Mouse (Mus musculus): ENCODE measurements at regions not wholly inside any gene's neighbourhood (a gene's known extent, or its start where the extent isn't known, plus 50 kb on each side); places are given as distances from the start of the nearest gene placed in this dataset.
A peak's percentile ranks its signal among the peaks of the same experiment; 100 is the strongest.

DNA sequence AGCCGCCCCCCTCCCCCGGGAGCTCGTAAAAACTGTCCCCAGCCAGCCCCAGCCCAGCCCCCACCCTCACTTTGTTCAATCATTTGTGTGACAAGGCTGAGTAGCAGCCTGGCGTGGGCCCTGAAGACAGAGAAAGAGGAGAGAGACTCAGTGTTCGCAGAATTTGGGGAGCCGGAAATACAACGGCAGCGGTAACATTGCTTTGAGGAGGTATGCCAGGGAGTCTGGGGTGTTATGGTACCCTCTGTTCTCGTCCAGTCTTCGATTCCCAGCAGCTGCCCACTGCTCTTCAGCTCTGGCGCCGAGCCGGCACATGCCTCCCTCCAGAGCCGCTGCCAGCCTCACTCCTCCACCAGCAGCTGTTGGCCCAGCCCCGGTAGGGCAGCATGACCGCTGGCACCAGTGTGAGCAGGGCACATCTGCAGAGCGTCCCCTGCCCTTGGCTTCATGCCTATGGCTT is 156.2 kb upstream of the Cdyl start:
- ATAC-seq (ENCODE audit: low read depth) (peak; percentile 76; the same call in 1 of the 2 replicates), DNase-seq (ENCODE audit: low spot score) (peak; percentile 60)
- no peak overlapping the region for H3K4me3 ChIP-seq (ENCODE audit: low read depth, low read length)
- no peaks in the 10 kb centered on the region for H3K36me3 ChIP-seq (ENCODE audit: control insufficient read depth, insufficient read depth, low read length)
- WGBS, result 75% methylated on average over 17 of the region's 17 CpGs
- H3K27me3 ChIP-seq (replicated peaks; ENCODE audit: control insufficient read depth, insufficient read depth, low read length), result no peaks in the 10 kb centered on the region
- no peaks in the 10 kb centered on the region for H3K9me3 ChIP-seq (ENCODE audit: control insufficient read depth, low read length)
- peaks cover 7% of the 10 kb centered on the region for H3K4me1 ChIP-seq (ENCODE audit: control insufficient read depth, insufficient read depth, low read length)
- no peak overlapping the region for H3K4me2 ChIP-seq (ENCODE audit: low read depth, low read length)
- H3K27ac ChIP-seq (replicated peaks; ENCODE audit: low read depth, low read length), result no peak overlapping the region
- no peak overlapping the region for H3K9ac ChIP-seq (ENCODE audit: low read depth, low read length)

DNA sequence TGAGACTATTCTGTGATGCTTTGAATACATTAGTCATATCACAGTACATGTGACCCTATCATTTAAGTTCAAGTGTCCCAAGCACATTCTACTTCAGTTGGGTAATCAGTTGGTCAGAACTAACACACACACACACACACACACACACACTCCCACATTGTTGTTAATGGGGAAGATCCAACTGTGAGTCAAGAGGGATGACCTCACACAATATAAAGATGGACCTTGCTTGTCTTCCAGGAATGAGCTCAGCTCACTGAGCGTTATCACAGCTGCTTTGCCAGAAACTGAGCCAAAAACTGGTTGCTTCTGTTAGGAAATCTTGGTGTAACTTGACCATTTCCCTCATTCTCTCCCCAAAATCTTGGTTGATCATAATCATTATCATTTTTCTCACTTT is 152.4 kb upstream of the Cdyl start:
- Histone ChIP-seq H3K4me2 (ENCODE audit: low read depth, low read length) (no peak overlapping the region), H3K9me3 (ENCODE audit: control insufficient read depth, low read length) (no peaks in the 10 kb centered on the region), H3K27ac (replicated peaks; ENCODE audit: low read depth, low read length) (no peak overlapping the region), H3K9ac (ENCODE audit: low read depth, low read length) (no peak overlapping the region), H3K27me3 (replicated peaks; ENCODE audit: control insufficient read depth, insufficient read depth, low read length) (no peaks in the 10 kb centered on the region), H3K36me3 (ENCODE audit: control insufficient read depth, insufficient read depth, low read length) (no peaks in the 10 kb centered on the region), H3K4me3 (ENCODE audit: low read depth, low read length) (no peak overlapping the region), H3K4me1 (ENCODE audit: control insufficient read depth, insufficient read depth, low read length) (peaks cover 1% of the 10 kb centered on the region)
- WGBS, result 78% methylated on average over 1 of the region's 1 CpGs
- ATAC-seq (ENCODE audit: low read depth) (no peak), DNase-seq (ENCODE audit: low spot score) (peak; percentile 15)

DNA sequence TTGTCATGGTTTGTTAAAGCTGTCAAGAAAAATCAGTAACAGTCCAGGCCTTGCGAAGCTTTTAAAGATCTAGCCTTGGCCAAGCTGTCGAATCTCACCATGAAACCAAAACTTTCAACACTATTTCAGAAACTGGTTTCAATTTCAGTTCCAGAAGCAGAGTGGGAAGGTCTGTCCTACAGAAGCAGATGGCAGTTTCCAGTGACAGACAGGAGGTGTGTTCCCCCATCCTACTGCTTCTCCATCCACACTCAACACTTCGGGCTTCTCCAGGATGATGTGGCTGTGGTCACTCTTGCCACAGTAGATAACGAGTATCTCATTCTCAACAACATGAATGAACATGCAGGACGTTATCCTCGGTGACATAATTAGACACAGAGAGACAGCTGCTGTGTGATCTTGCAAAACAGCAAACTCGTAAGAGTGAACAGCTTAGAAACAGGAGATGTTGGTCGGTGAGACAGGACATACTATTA is 147.6 kb upstream of the Cdyl start:
- 72% methylated on average over 8 of the region's 8 CpGs for WGBS

DNA sequence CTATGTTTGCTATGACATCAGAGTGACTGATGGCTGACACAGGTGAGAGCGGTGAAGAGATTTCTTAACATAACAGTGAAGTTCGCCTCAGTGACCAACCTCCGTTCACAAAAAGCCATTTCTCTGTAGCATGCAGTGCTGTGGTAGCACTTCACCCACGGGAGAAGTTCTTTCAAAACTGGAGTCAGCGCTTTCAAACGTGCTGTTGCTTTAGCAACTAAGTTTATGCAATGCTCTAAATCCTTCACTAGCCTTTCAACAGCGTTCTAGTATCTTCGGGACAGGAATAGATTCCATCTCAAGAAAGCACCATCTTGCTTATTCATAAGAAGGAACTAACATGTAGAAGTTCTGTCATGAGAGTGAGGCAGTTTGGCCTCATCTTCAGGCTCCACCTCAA is 146.5 kb upstream of the Cdyl start:
- Histone ChIP-seq H3K36me3 (ENCODE audit: control insufficient read depth, insufficient read depth, low read length) (no peaks in the 10 kb centered on the region), H3K4me2 (ENCODE audit: low read depth, low read length) (no peak overlapping the region), H3K27ac (replicated peaks; ENCODE audit: low read depth, low read length) (no peak overlapping the region), H3K4me3 (ENCODE audit: low read depth, low read length) (no peak overlapping the region), H3K9me3 (ENCODE audit: control insufficient read depth, low read length) (no peaks in the 10 kb centered on the region), H3K27me3 (replicated peaks; ENCODE audit: control insufficient read depth, insufficient read depth, low read length) (no peaks in the 10 kb centered on the region), H3K9ac (ENCODE audit: low read depth, low read length) (no peak overlapping the region), H3K4me1 (ENCODE audit: control insufficient read depth, insufficient read depth, low read length) (peaks cover 3% of the 10 kb centered on the region; the same call in 1 of the 2 replicates)
- DNase-seq (ENCODE audit: low spot score), result no peak
- ATAC-seq (ENCODE audit: low read depth), result no peak
- 86% methylated on average over 8 of the region's 8 CpGs for WGBS

More for the DNA sequence above, 147.6 kb upstream of the Cdyl start:
- Histone ChIP-seq H3K9me3 (ENCODE audit: control insufficient read depth, low read length) (no peaks in the 10 kb centered on the region), H3K4me2 (ENCODE audit: low read depth, low read length) (no peak overlapping the region), H3K9ac (ENCODE audit: low read depth, low read length) (no peak overlapping the region), H3K4me1 (ENCODE audit: control insufficient read depth, insufficient read depth, low read length) (no peaks in the 10 kb centered on the region), H3K36me3 (ENCODE audit: control insufficient read depth, insufficient read depth, low read length) (no peaks in the 10 kb centered on the region), H3K27ac (replicated peaks; ENCODE audit: low read depth, low read length) (no peak overlapping the region), H3K4me3 (ENCODE audit: low read depth, low read length) (no peak overlapping the region), H3K27me3 (replicated peaks; ENCODE audit: control insufficient read depth, insufficient read depth, low read length) (no peaks in the 10 kb centered on the region)
- ATAC-seq (ENCODE audit: low read depth), result no peak
- DNase-seq (ENCODE audit: low spot score), result peak; percentile 14

DNA sequence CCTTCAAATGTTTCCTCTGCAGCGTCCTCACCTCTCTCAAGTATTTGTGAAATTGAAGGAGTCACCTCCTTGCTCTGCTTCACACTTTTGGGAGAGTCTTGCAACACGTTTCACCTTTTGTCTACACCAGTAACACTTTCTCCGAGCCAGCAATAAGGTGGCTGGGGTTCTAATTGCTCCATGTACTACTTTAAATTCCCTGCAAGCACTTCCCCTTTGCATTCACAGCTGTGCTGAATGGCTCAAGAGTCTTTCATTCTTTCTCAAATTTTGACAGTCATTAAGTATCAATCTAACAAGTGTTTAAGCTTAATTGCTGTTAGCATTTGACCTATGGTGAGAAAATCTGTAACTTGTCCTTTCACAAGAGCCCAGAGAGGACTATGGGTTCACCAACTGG is 144.3 kb upstream of the Cdyl start:
- Histone ChIP-seq H3K27me3 (replicated peaks; ENCODE audit: control insufficient read depth, insufficient read depth, low read length) (no peaks in the 10 kb centered on the region), H3K27ac (replicated peaks; ENCODE audit: low read depth, low read length) (no peak overlapping the region), H3K36me3 (ENCODE audit: control insufficient read depth, insufficient read depth, low read length) (no peaks in the 10 kb centered on the region), H3K4me2 (ENCODE audit: low read depth, low read length) (no peak overlapping the region), H3K4me1 (ENCODE audit: control insufficient read depth, insufficient read depth, low read length) (peaks cover 3% of the 10 kb centered on the region; the same call in 1 of the 2 replicates), H3K4me3 (ENCODE audit: low read depth, low read length) (no peak overlapping the region), H3K9ac (ENCODE audit: low read depth, low read length) (no peak overlapping the region), H3K9me3 (ENCODE audit: control insufficient read depth, low read length) (peaks cover 4% of the 10 kb centered on the region)
- DNase-seq (ENCODE audit: low spot score), result no peak
- ATAC-seq (ENCODE audit: low read depth), result no peak
- 72% methylated on average over 3 of the region's 3 CpGs for WGBS

DNA sequence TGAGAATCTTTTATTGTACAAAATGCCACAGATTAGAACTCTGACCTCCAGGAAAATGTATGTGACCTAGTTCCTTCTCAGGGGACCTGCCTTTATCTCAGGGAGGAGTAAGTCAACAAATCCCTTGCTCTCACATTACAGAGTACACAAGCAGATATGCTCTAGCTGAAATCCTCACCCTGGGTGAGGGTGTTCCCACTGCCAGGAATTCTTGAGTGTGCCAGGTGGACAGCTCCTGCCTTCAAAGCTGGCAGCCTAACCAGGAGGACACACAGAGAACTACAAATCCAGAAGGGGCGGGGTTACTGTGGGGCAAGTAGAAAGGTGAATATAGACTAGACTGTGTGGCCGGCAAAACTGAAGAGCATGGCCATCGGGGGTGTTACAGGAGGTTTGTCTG is 141.9 kb upstream of the Cdyl start:
- Histone ChIP-seq H3K4me2 (ENCODE audit: low read depth, low read length) (no peak overlapping the region), H3K36me3 (ENCODE audit: control insufficient read depth, insufficient read depth, low read length) (no peaks in the 10 kb centered on the region), H3K4me3 (ENCODE audit: low read depth, low read length) (no peak overlapping the region), H3K4me1 (ENCODE audit: control insufficient read depth, insufficient read depth, low read length) (peaks cover 3% of the 10 kb centered on the region; the same call in 1 of the 2 replicates), H3K27me3 (replicated peaks; ENCODE audit: control insufficient read depth, insufficient read depth, low read length) (no peaks in the 10 kb centered on the region), H3K9ac (ENCODE audit: low read depth, low read length) (no peak overlapping the region), H3K27ac (replicated peaks; ENCODE audit: low read depth, low read length) (no peak overlapping the region), H3K9me3 (ENCODE audit: control insufficient read depth, low read length) (peaks cover 6% of the 10 kb centered on the region)
- DNase-seq (ENCODE audit: low spot score) (no peak), ATAC-seq (ENCODE audit: low read depth) (no peak)
- 90% methylated on average over 3 of the region's 3 CpGs for WGBS

DNA sequence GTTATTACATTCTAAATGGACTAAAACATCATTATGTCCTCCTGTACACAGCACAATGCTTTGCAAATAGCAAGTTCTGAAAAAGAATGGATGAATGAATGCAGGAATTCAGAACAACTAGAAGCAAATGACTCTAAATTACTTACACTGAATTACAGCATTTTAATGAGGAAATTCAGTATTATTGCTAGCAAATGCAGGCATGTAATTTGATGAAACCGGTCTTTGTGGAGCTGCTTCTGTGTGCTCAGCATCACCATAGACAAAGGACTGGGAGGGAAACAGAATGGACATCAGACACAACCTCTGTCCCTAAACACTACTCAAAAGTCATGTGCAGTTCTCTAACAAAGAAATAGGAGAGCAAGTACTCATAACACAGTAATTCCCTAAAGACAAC is 137.4 kb upstream of the Cdyl start:
- Histone ChIP-seq H3K4me3 (ENCODE audit: low read depth, low read length) (no peak overlapping the region), H3K9me3 (ENCODE audit: control insufficient read depth, low read length) (peaks cover 6% of the 10 kb centered on the region), H3K9ac (ENCODE audit: low read depth, low read length) (no peak overlapping the region), H3K36me3 (ENCODE audit: control insufficient read depth, insufficient read depth, low read length) (no peaks in the 10 kb centered on the region), H3K27ac (replicated peaks; ENCODE audit: low read depth, low read length) (no peak overlapping the region), H3K27me3 (replicated peaks; ENCODE audit: control insufficient read depth, insufficient read depth, low read length) (no peaks in the 10 kb centered on the region), H3K4me1 (ENCODE audit: control insufficient read depth, insufficient read depth, low read length) (peaks cover 3% of the 10 kb centered on the region; the same call in 1 of the 2 replicates), H3K4me2 (ENCODE audit: low read depth, low read length) (no peak overlapping the region)
- ATAC-seq (ENCODE audit: low read depth) (no peak), DNase-seq (ENCODE audit: low spot score) (no peak)
- WGBS, result 71% methylated on average over 1 of the region's 1 CpGs

DNA sequence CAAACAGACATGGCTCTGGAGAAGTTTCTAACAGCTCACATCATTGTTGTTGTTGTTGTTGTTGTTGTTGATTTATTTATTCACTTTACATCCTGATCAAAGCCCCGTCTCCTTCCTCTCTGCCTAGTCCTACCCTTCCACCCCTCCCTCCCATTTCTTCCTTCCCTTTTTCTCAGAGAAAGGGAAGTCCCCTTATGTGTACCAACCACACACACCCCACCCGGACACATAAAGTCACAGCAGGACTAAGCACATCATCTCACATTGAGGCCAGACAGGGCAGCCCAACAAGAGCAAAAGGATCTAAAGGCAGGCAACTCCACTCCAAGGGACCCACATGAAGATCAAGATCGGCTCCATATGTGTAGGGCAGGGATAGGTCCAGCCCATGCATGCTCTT is 130.1 kb upstream of the Cdyl start:
- DNase-seq (ENCODE audit: low spot score) (no peak), ATAC-seq (ENCODE audit: low read depth) (no peak)
- no peak overlapping the region for H3K4me3 ChIP-seq (ENCODE audit: low read depth, low read length)
- WGBS, result 80% methylated on average over 3 of the region's 3 CpGs
- no peaks in the 10 kb centered on the region for H3K4me1 ChIP-seq (ENCODE audit: control insufficient read depth, insufficient read depth, low read length)
- H3K27me3 ChIP-seq (replicated peaks; ENCODE audit: control insufficient read depth, insufficient read depth, low read length), result no peaks in the 10 kb centered on the region
- no peak overlapping the region for H3K27ac ChIP-seq (replicated peaks; ENCODE audit: low read depth, low read length)
- no peaks in the 10 kb centered on the region for H3K36me3 ChIP-seq (ENCODE audit: control insufficient read depth, insufficient read depth, low read length)
- H3K9me3 ChIP-seq (ENCODE audit: control insufficient read depth, low read length), result no peaks in the 10 kb centered on the region
- no peak overlapping the region for H3K9ac ChIP-seq (ENCODE audit: low read depth, low read length)
- H3K4me2 ChIP-seq (ENCODE audit: low read depth, low read length), result no peak overlapping the region

DNA sequence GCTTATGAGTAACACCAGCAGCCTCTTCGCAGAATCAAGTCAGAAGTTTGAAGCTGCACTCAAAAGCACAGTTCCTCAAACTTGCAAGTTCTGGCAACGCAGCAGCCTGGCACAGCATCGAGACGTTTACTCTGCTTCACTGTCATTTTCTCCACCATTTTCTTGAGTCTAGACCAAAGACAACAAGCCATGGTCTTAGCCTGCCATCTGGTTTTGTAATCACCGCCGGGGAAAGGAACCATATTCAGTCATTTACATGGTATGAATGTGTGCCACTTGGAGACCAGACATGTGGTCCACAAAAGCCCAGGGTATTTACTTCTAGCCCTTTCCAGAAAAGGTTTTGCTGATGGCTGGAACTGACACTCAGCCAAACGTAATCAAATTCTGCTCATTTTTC is 122.5 kb upstream of the Cdyl start:
- H3K36me3 ChIP-seq (ENCODE audit: control insufficient read depth, insufficient read depth, low read length), result no peaks in the 10 kb centered on the region
- H3K9me3 ChIP-seq (ENCODE audit: control insufficient read depth, low read length), result no peaks in the 10 kb centered on the region
- H3K4me2 ChIP-seq (ENCODE audit: low read depth, low read length), result no peak overlapping the region
- H3K27ac ChIP-seq (replicated peaks; ENCODE audit: low read depth, low read length), result no peak overlapping the region
- H3K4me1 ChIP-seq (ENCODE audit: control insufficient read depth, insufficient read depth, low read length), result no peaks in the 10 kb centered on the region
- ATAC-seq (ENCODE audit: low read depth) (no peak), DNase-seq (ENCODE audit: low spot score) (no peak)
- H3K27me3 ChIP-seq (replicated peaks; ENCODE audit: control insufficient read depth, insufficient read depth, low read length), result no peaks in the 10 kb centered on the region
- WGBS, result 77% methylated on average over 7 of the region's 7 CpGs
- no peak overlapping the region for H3K9ac ChIP-seq (ENCODE audit: low read depth, low read length)
- H3K4me3 ChIP-seq (ENCODE audit: low read depth, low read length), result no peak overlapping the region
